Mouse (Mus musculus): ENCODE data around the gene Tars. TPM values are rescaled to one million over a fixed set of nuclear protein-coding genes. Genes with fewer than 3 reads are reported as not detected.

Gene Tars
- polyA plus RNA-seq, 2 experiments from 2014 or later, result 73.0 to 81.2 TPM

- no peak for ATAC-seq
Measured at GRCm38 (mm10) chr15:11361824-11362223, 37.6 kb downstream of the Tars start.

GRCm38 (mm10) chr15:11360888-11361287 lies 38.6 kb downstream of the Tars start:
- no peak for ATAC-seq

- no peak for ATAC-seq
Measured at GRCm38 (mm10) chr15:11357501-11357900, 42.0 kb downstream of the Tars start.

GRCm38 (mm10) chr15:11355865-11356264 lies 43.6 kb downstream of the Tars start:
- no peak for ATAC-seq

- ATAC-seq, result no peak
Measured at GRCm38 (mm10) chr15:11339467-11340180, 59.8 kb downstream of the Tars start.

Measured in activated CD4-positive, CD25-positive, alpha-beta regulatory T cell, adult 4 months (primary cell).